Mouse (Mus musculus): Measurements from ENCODE around the gene Nup107.
"Not testable (repeated sequence)": the region's sequence is repeated elsewhere in the genome, so short reads cannot be mapped to it uniquely, and the experiment has no call there.

Nup107 gene

DNA sequence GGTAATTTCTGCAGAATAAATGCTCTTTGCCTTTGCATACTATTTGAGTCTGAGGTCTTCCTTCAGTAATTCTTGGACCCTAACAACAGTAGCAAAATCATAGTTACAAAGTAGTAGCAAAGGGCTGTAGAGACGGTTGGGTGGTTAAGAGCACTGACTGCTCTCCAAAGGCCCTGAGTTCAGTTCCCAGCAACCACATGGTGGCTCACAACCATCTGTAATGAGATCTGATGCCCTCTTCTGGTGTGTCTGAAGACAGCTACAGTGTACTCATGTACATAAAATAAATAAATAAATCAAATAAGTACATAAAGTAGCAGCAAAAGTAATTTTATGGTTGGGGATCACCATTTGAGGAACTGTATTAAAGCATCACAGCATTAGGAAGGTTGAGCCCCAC is 76.9 kb downstream of the Nup107 start:
- DNase-seq (ENCODE audit: low read depth) = not testable (repeated sequence)

DNA sequence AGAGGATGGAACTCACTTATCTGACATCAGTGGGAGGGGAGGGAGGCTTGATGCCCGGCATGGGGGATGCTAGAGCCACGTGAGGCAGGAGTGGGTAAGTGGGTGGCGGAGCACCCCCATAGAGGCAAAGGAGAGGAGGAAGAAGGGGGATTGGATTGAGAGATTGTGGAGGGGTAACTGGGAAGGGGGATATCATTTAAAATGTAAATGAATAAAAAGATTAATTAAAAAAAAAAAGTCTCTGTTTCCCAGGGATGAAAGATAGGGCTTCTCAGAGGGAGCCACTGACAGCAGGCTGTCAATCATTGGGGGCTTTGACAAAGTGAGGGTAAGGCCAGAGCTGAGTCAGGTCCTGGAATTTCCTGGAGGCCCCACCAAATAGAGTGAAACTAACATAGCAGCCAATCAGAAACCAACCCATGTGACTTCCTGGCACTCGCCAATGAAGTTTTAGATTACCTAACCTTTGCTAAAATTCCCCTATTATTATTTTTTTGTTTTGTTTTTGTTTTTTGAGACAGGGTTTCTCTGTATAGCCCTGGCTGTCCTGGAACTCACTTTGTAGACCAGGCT is 77.5 kb downstream of the Nup107 start:
- no peak for DNase-seq (ENCODE audit: low read depth)

DNA sequence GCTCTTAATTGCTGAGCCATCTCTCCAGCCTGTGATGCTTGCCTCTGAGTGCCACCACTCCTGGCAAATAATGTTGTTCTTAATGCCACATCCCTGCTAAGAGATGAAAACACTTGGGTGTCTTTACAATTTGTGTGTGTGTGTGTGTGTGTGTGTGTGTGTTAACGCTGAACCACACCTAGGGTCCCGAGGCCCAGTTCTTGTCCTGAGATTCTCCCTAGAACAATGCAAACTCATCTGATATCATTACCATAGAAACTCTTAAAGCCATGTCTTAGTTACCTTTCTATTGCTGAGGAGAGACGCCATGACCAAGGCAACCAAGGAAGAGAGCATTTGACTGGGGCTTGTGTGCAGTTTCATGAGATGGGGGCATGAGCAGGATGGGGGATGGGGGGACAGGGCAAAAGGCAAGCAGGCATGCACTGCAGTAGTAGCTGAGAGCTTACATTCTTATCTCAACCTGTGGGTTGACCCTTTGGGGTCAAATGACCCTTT is 78.4 kb downstream of the Nup107 start:
- DNase-seq (ENCODE audit: low read depth) = no peak

DNA sequence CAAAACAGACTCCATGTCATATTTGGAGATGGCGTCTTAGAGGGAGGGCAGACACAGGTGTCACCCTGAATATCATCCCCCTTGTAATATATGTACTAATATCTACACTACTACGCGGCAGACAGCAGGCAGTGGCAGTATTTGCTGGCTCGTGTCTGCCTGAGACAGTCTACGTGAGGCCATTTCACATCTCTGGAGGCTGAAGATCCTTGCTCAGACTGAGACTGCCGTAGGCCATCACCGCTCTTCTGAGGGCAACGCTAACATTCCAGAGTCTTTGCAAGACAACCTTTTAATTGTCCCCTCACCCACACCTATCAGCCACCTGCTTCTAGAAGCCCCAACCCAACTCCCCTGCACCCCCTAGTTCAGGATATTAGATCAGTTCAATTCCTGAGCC is 79.0 kb downstream of the Nup107 start:
- DNase-seq (ENCODE audit: low read depth) = no peak

DNA sequence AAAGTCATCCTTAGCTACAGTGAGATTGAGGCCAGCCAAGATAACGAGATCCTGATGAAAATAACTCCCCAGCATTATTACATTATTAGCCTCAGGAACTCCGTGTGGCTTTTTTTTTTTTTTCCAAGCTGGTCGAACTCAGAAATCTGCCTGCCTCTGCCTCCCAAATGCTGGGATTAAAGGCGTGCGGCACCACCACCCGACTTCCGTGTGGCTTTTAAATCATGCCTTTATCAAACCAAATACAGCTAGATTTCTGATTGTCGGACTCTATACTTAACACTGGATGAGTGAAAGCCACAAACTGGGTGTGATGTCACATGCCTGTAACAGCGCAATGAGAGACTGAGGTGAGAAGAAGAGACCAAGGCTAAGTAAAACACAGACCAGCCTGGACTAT is 79.6 kb downstream of the Nup107 start:
- no peak for DNase-seq (ENCODE audit: low read depth)

DNA sequence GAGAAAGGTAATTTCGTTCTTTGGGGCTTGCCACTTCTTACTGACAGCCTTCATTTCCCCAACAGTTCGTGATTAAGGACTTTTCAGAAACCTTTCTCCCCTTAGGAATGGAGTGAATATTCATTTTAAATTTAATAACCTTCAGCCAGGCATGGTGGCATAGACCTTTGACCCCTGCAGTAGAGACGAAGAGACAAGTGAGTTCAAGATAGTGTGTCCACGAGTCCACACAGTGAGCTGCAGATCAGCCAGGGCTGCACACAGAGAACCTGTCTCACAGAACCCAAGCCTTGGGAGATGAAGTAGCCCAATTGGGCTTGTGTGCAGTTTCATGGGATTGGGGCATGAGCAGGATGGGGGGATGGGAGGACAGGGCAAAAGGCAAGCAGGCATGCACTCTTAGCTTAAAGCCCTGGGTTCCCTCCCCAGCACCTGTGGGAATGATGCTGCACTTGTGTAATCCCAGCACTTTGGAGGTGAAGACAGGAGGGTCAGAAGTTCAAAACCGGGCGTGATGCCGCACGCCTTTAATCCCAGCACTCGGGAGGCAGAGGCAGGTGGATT is 80.2 kb downstream of the Nup107 start:
- no peak for DNase-seq (ENCODE audit: low read depth)

DNA sequence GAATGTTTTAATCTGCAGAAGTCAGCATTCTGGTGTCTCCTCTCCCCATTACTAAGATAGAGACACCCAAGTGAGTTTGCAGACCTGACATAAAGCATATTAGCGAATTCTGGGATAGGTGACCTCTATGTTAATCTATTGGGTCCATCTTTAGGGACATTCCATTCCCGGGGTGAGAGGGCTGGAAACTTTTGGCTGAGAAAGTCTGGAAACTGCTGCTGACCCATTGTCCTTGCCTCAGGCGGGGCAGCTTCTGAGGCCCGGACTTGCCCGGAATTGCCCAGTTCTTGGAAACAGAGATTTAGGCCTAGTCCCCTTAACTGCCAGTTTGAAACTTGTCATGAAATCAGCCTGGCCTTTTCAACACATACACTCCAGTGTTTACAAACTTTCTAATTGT is 81.1 kb downstream of the Nup107 start:
- DNase-seq (ENCODE audit: low read depth) = peak; percentile 20

DNA sequence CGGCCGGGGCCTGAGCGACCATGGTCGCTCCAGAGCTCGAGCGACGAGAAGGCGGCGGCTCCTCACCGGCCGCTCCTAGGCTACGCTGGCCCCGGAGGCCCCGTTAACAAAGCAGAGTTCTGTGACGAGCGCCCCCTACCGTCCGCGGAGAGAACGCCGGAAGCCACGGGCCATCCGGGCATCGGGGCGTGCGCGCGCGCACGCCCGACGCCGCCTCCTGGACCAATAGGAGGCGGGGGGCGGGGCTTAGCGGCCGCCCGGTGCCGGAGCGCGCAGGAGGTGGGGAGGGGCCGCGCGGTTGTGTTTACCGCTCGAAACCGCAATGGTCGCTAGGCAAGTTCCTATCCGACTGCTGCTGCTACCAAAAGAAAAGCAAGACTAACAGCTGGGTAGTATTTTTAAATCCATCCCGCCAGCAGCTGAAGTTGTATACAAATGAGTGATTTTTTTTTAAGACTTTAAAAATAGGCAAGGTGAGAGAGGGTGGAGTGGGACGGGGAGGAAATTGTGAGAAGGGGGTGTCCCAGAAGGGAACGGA is 81.8 kb downstream of the Nup107 start, which contains the start of gene Mdm2:
Mdm2 (minus strand) TSS at position 155 of the 538 bp plus-strand sequence.
- DNase-seq (ENCODE audit: low read depth) = peak; percentile 99

DNA sequence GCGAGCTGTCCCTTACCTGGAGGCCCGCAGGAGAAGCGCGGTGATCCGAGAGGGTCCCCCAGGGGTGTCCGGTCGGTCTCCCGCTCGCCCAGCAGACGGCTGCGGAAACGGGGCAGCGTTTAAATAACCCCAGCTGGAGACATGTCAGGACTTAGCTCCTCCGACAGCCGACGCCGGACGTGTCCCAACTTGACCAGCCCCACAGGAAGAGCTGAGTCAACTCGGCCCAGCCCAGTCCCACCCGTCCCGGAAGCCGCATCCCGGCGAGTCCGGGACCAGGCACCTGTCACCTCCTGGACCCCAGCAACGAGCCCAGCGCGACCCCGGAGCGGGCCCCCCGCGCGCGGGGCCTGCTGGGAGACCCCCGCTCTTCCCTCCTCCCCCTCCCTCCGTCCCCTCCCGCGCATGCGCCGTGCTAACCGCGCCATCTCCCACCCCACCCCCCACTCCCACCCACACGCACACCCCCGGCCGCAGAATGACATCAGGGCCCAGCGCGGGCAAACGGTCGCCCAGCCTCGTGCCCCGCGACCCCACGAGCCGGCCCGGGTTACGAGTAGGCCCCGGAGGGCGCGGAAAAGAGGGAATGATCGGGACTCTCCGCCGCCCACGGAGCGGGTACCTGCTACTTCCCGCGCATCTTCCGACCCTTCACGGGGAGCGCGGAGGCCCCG is 82.4 kb downstream of the Nup107 start:
- peak; percentile 86 for DNase-seq (ENCODE audit: low read depth)

DNA sequence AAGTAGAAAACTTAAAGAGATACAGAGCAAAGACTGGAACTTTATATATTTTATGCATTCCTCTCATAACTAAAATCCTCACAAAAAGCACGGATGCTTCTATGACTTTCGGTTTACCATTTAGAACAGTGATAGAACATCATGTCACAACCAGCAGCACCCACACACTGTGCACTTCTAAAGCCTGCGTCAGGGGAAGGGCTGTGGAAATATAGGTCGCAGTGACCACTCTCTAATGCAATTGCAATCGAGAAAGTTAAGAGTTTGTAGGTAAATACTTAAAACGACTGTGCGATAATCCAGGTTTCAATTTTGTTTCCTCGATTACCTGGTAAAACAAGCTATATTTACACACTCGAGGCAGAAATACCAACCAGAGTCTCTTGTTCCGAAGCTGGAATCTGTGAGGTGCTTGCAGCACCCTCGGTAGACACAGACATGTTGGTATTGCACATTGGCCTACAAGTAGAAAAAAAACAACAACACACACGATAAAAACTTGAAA is 83.1 kb downstream of the Nup107 start:
- no peak for DNase-seq (ENCODE audit: low read depth)

DNA sequence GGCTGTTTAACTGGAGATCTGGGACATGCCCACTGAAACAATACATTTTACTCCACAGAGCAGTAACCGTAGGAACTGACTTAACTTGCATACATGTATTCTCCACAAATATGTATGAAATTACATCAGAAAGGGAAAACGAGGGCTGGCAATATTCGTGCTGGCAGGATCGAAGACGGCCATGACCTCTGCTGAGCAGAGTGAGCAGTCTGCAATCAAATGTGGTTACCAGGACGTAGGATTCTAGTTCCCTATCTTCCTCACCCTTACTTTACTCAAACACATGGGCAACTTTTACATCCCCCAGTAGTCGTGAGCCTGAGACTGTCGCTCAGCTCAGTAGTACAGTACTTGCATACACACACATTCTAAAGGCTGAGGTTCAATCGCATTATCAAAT is 83.6 kb downstream of the Nup107 start:
- DNase-seq (ENCODE audit: low read depth) = no peak

DNA sequence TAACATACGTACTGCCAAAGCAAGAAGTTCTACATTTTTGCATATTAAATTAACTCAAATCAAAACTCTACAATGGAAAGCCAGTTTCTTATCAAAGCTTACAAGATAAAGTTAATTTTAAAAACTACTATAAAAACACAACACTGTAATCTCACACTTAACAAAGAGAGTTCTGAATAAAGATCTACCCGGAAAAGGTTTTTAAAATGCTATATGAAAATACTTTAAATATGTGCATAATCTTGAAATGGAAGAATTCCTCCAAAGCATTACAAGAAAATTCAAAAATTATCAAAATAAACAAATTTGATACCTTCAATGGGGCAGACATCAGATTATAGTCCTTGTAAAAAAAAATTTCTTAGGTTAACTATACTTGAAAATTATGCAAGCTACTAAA is 84.1 kb downstream of the Nup107 start:
- DNase-seq (ENCODE audit: low read depth) = no peak

DNA sequence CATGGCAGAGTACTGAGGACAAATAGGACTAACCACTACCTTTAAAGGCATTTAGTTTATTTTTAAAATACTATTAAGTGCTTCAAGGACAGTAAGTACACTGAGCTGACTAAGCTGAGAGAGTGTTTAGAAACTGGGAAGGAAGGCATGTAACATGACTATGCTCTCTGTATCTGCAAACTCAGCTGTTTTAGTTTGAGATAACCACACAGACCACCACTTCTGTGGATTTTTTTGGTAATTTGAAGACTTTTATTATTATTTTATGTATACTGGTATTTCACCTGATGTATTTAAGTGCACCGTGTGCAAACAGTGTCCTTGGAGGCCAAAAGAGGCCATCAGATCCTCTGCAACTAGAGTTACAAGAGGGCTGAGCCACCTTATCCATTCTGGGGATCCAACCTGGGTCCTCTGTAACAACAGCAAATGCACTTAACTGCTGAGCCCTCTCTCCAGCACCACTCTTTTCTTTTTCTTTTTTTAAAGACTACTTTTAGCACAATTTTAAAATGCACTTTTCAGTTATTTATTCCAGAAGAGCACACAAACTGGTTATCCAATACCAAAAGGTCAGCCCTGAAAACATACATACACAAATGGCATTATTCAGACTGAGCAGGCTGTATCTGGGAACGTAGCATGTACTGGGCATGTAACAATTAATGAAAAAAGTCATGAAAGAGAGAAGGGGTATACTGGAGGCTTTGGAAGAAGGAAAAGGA is 85.2 kb downstream of the Nup107 start:
- DNase-seq (ENCODE audit: low read depth) = no peak

DNA sequence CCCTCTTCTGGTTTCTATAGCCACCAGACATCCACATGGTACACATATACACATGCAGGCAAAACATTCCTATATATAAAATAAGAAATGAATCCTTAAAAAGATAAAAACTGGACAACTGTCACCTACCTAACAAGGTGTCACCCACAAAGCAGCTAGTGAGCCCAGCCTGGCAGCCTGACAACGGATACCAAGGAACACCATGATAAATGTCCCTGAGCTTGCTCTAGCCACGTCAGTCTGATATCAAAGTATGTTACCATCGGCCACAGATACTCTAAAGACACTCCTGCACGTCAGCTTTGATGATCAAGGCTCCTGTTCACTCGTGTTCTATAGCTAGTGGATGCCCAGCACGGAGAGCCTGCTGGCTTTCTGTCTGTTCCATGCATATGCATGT is 86.1 kb downstream of the Nup107 start:
- no peak for DNase-seq (ENCODE audit: low read depth)

DNA sequence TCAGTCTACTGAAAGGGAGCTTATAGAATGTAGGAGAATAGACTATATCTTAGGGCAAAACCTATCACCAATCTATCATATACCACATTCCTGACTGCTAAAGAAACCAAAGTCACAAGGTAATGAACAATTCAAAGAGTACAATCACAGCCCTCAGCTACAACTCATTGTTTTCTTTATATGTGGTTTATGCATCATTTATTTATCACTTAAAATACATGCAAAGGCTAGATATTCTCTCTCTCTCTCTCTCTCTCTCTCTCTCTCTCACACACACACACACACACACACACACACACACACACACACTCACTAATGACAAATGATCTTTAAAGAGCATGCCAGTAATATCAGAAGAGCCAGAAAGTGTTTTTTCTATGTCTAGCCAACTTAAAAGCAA is 86.7 kb downstream of the Nup107 start:
- no peak for DNase-seq (ENCODE audit: low read depth)

DNA sequence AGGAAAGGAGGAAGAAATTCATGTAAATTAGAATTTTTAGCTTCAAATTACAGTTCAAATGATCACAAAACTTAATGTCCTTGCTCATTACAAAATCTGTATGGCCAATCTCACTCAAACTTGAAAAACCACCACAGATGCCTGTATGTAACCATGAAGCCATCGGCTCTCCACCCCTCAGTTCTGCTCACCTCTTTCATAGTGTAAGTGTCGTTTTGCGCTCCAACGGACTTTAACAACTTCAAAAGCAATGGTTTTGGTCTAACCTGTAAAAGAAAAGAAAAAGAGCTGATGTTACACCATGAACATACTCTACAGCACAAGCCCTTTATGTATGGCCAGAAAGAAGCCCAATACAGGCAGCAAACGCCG is 87.6 kb downstream of the Nup107 start:
- DNase-seq (ENCODE audit: low read depth) = no peak

DNA sequence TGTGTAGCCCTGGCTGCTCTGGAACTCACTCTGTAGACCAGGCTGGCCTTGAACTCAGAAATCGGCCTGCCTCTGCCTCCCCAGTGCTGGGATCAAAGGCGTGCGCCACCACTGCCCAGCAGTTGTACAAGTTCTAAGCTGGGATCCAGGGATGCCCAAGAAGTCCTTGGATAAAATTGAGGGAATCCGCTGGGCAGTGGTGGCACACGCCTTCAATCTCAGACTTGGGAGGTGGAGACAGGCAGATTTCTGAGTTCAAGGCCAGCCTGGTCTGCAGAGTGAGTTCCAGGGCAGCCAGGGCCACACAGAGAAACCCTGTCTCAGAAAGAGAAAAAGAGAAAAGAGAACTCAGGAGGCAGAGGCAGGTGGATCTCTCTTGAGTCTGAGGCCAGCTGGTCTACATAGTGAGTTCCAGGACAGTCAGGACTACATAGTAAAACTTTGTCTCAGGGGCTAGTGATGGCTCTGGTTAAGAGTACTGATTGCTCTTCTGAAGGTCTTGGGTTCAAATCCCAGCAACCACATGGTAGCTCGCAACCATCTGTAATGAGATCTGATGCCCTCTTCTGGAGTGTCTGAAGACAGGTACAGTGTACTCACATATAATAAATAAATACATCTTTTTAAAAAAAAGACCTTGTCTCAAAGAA is 88.1 kb downstream of the Nup107 start:
- not testable (repeated sequence) for DNase-seq (ENCODE audit: low read depth)

DNA sequence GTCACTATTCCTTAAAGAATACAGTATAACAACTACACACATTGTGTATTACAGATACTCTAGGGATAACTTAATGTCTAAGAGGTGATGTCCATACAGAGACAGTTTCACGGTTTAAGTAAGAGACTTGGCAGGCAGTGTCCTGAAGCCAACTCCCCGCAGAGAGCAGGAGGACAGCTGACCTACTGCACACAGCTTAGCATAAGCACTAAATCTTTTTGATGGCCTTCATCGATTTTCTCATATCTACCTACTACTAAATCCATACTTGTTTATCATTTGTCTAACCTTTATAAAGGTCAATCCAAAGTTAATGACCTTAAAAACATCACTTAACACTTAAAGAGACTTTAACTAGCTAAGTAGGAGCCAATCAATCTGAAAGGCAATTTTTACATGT is 89.0 kb downstream of the Nup107 start:
- DNase-seq (ENCODE audit: low read depth) = no peak

DNA sequence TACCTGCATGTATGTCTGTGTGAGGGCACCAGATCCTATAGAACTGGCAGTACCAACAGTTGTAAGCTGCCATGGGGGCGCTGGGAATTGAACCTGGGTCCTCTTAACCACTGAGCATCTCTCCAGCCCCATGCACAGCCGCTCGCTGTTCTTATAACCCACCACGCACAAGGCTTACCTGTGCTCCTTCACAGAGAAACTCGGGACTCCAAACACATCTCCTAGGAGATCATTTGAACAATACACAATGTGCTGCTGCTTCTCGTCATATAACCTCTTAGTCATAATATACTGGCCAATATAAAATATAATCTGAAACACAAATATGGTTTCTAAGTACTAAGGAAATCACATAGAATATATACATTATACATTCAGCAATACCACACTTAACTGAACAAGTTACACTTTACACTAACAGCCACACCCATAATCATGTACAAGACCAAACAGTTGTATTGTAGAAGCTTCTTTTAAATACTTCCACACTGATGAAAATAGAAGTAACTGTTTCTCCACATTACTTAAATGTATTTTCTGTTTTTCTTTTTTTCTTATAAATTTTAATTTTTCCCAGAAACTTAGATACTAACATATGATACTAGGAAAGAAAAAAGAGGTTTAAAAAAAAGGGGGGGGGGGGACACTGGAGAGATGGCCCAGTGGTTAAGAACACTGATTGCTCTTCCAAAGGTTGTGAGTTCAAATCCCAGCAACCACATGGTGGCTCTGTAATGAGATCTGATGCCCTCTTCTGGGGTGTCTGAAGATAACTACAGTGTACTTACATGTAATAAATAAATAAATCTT is 90.3 kb downstream of the Nup107 start:
- no peak for DNase-seq (ENCODE audit: low read depth)

DNA sequence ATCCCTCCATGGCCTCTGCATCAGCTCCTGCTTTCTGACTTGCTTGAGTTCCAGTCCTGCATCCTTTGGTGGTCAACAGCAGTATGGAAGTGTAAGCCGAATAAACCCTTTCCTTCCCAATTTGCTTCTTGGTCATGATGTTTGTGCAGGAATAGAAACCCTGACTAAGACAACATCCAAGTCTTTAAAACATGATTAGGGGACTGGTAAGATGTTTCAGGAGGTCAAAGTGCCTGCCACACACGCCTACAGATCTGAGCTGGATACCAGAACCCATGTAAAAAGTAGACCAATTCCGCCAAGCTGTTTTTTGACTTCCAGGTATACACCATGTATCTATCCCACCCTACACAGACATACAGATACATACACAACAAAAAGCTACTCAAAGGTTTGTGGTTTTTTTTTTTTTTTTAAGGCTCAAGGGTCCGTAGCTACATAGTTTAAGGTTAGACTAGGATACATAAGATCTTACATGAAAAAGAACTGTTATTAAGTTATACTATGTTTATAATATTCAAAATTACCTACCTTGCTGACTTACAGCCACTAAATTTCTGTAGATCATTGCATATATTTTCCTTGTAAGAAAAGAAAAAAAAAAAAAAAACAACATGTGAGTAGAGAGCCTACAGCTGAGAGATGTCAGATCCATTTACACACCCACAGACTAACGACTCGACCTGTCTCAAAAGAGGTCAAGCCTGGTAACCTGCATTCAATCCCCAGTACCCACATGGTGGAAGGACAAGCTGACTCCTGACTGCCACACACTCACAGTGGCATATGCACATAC is 91.3 kb downstream of the Nup107 start:
- no peak for DNase-seq (ENCODE audit: low read depth)

Measured in NIH3T3 (cell line).